Mouse (Mus musculus) T-helper 2 cell (primary cell): ENCODE results near the gene Islr2.

ENCODE experiments used
- in situ Hi-C: fragments of 300-600 bp; cut with MboI, MseI; formaldehyde crosslinking; loops from one replicate; pipeline ENCODE4 v1.15.1; 2025; ENCODE audit warnings: high pct_unique_total_duplicates

Islr2 gene

DNA sequence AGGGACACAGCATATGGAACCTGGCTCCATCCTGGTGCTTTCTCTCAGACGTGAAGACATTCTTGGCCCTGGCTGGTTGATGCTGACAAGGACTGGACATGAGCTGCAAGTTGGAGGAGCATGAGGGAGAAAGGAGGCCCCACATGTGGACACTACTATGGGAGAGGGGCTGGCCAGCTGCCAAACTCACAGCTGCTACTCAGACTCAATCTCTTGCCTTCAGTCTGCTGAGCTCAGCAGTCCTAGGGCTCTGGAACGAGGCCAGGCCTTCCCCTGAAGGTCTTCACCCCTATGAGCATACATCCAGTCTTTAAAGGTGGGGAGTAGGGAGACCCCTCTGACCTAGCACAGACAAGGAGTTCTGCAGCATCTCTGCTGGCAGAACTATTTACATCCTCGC lies 48.8 kb downstream of the Islr2 start:
- in situ Hi-C loops: no loop called here

DNA sequence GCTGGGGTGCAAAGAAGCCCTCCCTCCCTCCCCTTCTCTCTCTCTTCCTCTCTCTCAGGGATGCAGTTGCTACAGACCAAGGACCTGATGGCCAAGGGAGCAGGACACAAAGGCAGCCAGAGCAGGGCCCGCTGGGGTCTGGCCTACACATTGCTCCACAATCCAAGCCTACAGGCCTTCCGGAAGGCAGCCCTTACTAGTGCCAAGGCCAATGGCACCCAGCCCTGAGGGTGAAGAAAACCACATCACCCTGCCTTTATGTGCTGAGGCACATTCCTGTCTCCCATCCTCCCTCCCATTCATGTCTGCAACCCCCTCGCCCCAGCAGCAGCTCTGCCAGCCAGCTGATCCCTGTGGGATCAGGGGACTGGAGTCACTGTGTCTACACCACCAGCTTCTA lies 51.0 kb downstream of the Islr2 start:
- in situ Hi-C loops: no loop called here

DNA sequence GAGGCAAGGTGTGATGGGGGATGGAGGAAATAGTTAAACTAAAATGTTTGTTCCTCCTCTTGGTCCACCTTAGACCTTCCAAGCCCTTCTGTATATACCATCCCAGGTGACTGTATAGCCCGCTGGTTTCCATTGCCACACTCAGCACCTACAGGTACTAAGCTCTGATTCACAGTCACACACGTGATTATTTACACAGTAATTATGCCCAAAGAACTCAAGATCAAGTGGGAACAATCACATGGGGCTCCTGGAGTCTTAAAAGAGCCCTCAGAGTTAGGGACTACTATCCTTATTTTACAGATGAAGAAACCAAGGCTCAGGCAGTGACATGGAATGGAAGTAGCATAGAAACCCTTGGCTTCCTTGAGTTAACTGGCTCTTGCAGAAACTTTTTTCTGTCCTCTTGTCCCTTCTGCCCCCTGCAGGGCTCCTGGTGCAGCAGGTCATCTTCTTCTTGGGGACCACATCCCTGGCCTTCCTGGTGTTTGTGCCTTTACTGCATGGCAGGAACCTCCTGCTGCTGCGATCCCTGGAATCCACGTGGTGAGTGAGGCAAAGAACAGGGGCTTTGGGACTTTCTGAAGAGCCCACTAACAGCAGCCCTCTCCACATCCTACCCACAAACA lies 53.3 kb downstream of the Islr2 start:
- in situ Hi-C loops: no loop called here

DNA sequence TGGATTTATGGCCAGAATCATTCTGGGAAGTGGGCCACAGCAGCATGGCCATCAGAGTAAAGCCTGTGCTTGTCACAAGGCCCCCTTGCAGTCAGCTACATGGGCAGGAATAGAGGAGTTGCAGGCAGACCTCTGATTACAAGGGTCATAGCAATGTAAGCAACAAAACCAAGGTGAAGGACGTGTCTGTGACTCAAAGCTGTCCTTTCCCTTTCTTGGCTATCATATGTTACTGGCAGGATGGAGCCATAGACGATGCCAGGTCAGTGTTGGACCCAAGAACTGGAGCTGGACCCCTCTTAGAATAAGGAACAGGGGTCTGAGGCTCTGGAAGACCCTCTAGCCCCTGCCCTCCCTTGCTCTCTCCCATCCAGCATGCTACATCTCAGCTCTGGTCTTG lies 55.3 kb downstream of the Islr2 start:
- in situ Hi-C loops: no loop called here
